Mouse (Mus musculus) thymus, adult 2 months (tissue): ENCODE results near the gene Cdca5.

Source experiments
- CTCF ChIP-seq: fragments of 200-500 bp; IDR thresholded peaks from 2 replicates; pipeline ENCODE4 v1.5.1; 2012; ENCODE audit warnings: mild to moderate bottlenecking, control low read depth, low read length, moderate library complexity, borderline replicate concordance; ENCODE audit not compliant: control insufficient read depth, poor library complexity, insufficient read depth; ENCODE audit errors: extremely low read depth
- POLR2A ChIP-seq: fragments of 200-500 bp; IDR thresholded peaks from 2 replicates; pipeline ENCODE4 v1.6.1; 2012; ENCODE audit warnings: mild to moderate bottlenecking, low read length, control low read depth, moderate library complexity; ENCODE audit not compliant: control insufficient read depth, poor library complexity, insufficient read depth; ENCODE audit errors: extremely low read depth

- TF ChIP-seq CTCF: no peak
- no peak for TF ChIP-seq POLR2A
Measured at GRCm38 (mm10) chr19:6062418-6062817, 22.4 kb upstream of the Cdca5 start.
